Mouse (Mus musculus): Measurements from ENCODE around the gene Pld5. TPM values are rescaled to one million over a fixed set of nuclear protein-coding genes. Genes with fewer than 3 reads are reported as not detected.

Pld5 gene
- total RNA-seq, 2 experiments from 2014 or later: 0.15 to 0.44 TPM

GRCm38 (mm10) chr1:175946718-175947315 is 328.3 kb downstream of the Pld5 start:
- DNase-seq: no peak

GRCm38 (mm10) chr1:175943168-175943567 is 331.9 kb downstream of the Pld5 start:
- DNase-seq: no peak

DNA sequence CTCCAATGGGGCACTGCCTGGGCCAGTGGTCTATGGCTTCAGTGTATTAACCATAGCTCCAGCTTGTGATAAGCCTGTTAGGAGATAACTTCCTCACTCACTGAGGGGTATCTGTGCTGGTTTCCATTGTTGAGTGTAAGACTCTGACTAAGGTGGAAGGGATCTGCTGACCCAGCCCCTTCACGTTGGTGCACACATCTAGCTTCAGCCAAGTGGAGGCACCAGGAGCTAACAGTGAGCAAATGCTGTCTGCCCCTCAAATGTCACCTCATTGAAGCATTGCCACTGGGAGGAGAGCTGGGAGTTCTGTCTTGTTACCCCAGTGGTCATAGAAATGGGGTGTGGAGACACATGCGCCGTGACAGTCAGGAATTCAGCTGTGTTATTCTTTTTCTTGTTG is 336.4 kb downstream of the Pld5 start:
- DNase-seq: no peak

- DNase-seq: peak; percentile 25 to 78
These were observed 338.8 kb downstream of the Pld5 start for GRCm38 (mm10) chr1:175936282-175936737.

DNA sequence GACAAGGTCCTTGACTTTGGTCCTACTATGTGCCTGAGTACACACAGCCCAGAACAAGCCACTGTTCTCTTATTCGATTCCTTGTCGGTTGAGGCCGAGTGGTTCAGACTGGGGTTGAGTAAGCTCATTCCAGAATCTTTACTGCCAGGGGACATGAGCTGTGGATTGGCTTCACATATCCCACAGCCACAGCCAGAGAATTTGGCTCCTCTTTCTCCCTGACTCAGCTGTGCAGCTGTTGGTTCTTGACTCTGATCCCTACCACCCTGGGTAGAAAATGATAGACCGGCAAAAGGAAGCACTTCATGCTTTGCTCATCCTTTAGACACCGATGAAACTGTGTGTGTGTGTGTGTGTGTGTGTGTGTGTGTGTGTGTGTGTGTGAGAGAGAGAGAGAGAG is 343.7 kb downstream of the Pld5 start:
- peak; percentile 11 to 25 for DNase-seq

DNA sequence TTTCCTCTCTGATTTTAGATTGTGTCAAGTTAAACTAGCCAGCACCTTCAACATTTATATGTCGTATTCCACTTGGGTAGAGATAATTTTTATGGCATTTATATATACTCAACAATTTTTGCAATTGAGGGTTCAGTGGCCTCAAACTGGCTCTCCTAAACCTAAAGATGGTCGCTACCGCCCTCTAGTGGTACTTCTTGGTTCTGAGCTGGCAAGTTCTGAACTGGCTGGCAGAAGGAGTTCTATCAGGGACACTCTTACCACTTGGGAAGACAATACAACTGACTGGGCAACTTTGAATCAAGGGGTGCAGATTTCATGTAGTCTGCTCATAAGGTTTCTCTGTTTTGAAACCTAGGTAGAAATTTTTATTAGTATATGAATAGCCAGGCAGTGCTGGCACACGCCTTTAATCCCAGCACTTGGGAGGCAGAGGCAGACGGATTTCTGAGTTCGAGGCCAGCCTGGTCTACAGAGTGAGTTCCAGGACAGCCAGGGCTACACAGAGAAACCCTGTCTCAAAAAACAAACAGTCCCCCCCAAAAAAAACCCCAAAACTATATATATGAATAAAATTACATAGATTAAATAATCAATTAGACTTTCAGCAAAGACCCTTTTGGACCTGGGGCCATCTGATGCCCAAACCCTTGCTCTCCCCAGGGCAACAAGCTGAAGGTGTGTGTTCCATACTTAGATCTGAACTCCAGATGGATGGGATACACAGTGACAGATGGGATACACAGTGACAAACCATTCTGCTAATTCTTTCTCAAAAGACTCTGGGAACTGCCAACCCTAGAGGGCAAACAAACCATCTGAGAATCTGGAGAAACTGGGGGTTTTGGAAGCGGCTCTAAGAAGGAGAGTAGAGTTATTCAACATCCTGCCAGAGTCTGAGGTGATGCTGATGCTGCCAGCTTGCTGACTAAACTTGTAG is 351.0 kb downstream of the Pld5 start:
- DNase-seq: peak; percentile 47 to 89

GRCm38 (mm10) chr1:175921091-175921490 is 354.0 kb downstream of the Pld5 start:
- peak; percentile 22 to 25 for DNase-seq

- DNase-seq: no peak
These were observed 355.1 kb downstream of the Pld5 start, which contains the start of gene Gm38100 for GRCm38 (mm10) chr1:175920029-175920428. Gene Gm38100, plus strand, starts transcription at chr1:175920329.

- DNase-seq: no peak
These were observed 361.3 kb downstream of the Pld5 start for GRCm38 (mm10) chr1:175913728-175914303.
